9 mouse cellular contexts compared by ENCODE assay signal in genomic region chr19:36129213-36129612, GRCm38 (mm10). TPM values are rescaled to one million over a fixed set of nuclear protein-coding genes. Genes with fewer than 3 reads are reported as not detected.
DNase-seq lines count a peak whose midpoint lies in the region; ATAC-seq and TF ChIP-seq lines count a peak whose summit lies in the region.
"Had no signal": no experiment of that assay in that cellular context is flagged by ENCODE, and none has a peak within 500 bp of the region (broad histone marks: within the 10 kb centered on the region; RNA-seq: fewer than 3 reads in every experiment).

No protein-coding gene starts in this region.

- DNase-seq in NIH3T3 (ENCODE audit: low read depth), result peak; percentile 92
- DNase-seq in heart, postnatal 4 days, result peak; percentile 61
- peak; percentile 26 for DNase-seq in liver, postnatal 0 days
- no peak for DNase-seq in retina, embryonic 14.5 days (ENCODE audit: low spot score)
- DNase-seq in ovary, adult 18-20 months (ENCODE audit: low spot score), result no peak
- DNase-seq in layer of hippocampus, adult 8-10 months (ENCODE audit: low spot score in 2 of 2), result no peak

- no peaks in the 10 kb centered on the region for H3K79me2 ChIP-seq in C2C12 (ENCODE audit: control insufficient read depth, insufficient read depth)

- no peak overlapping the region for H3K27ac ChIP-seq in liver, postnatal 0 days (ENCODE audit: low read depth)
- H3K27ac ChIP-seq: forebrain, embryonic 15.5 days had no signal

- peak overlapping the region; percentile 2 for H3K4me3 ChIP-seq in C2C12 (ENCODE audit: insufficient read depth, poor library complexity, severe bottlenecking)
- H3K4me3 ChIP-seq in liver, postnatal 0 days (ENCODE audit: low read depth, low read length), result no peak overlapping the region
- H3K4me3 ChIP-seq: forebrain, embryonic 15.5 days had no signal

- H3ac ChIP-seq in C2C12 (ENCODE audit: control insufficient read depth, insufficient read length, low read depth), result no peak overlapping the region

- 0 out of 2 replicates have a peak, but pooled peaks cover 5% of the 10 kb centered on the region for H3K4me1 ChIP-seq in liver, postnatal 0 days (ENCODE audit: insufficient read depth)
- H3K4me1 ChIP-seq: forebrain, embryonic 15.5 days had no signal

- no peak for TF ChIP-seq CTCF in C2C12 (IDR thresholded peaks at IDR 0.05; ENCODE audit: control insufficient read depth, insufficient read depth, insufficient read length)
- TF ChIP-seq CTCF in liver, postnatal 0 days (IDR thresholded peaks at IDR 0.05; ENCODE audit: low read depth), result no peak

- no peaks in the 10 kb centered on the region for H3K79me3 ChIP-seq in C2C12 (ENCODE audit: low read depth)

- H3K9ac ChIP-seq in liver, postnatal 0 days (replicated peaks), result no peak overlapping the region
- H3K9ac ChIP-seq: forebrain, embryonic 15.5 days had no signal

- no peaks in the 10 kb centered on the region for H3K36me3 ChIP-seq in C2C12 (ENCODE audit: control insufficient read depth, insufficient read depth)
- H3K36me3 ChIP-seq in liver, postnatal 0 days (replicated peaks; ENCODE audit: insufficient read depth, low read length), result no peaks in the 10 kb centered on the region
- H3K36me3 ChIP-seq: forebrain, embryonic 15.5 days had no signal

- WGBS in liver, postnatal 0 days (ENCODE audit: insufficient replicate concordance), result 16% methylated on average over 9 of the region's 9 CpGs

- peak overlapping the region; percentile 43 for H3K4me2 ChIP-seq in liver, postnatal 0 days (ENCODE audit: low read depth, low read length)
- H3K4me2 ChIP-seq: forebrain, embryonic 15.5 days had no signal

- no peak for TF ChIP-seq EP300 in liver, postnatal 0 days (IDR thresholded peaks at IDR 0.05; ENCODE audit: low read depth)

- no peaks in the 10 kb centered on the region for H3K27me3 ChIP-seq in C2C12 (ENCODE audit: control insufficient read depth, insufficient read depth, insufficient read length)
- no peaks in the 10 kb centered on the region for H3K27me3 ChIP-seq in liver, postnatal 0 days (ENCODE audit: insufficient read depth, low read length)
- H3K27me3 ChIP-seq: forebrain, embryonic 15.5 days had no signal

- no peak; the same call in 1 of the 2 replicates for ATAC-seq in liver, postnatal 0 days
- ATAC-seq: forebrain, embryonic 15.5 days had no signal

- no peaks in the 10 kb centered on the region for H3K9me3 ChIP-seq in liver, postnatal 0 days (ENCODE audit: low read length)
- H3K9me3 ChIP-seq: forebrain, embryonic 15.5 days had no signal

TF ChIP-seq in C2C12, 6 proteins besides CTCF, POLR2A, EP300 and RAD21:
- TF ChIP-seq MYOD1 (IDR thresholded peaks at IDR 0.05; ENCODE audit: control insufficient read depth, insufficient read length, low read depth) (peak; percentile 83), FOSL1 (IDR thresholded peaks at IDR 0.05; ENCODE audit: insufficient read depth, low read length, poor library complexity, severe bottlenecking) (peak; percentile 95), MAX (IDR thresholded peaks at IDR 0.05) (no peak), CEBPB (IDR thresholded peaks at IDR 0.05; ENCODE audit: low read depth) (no peak), USF1 (IDR thresholded peaks at IDR 0.05; ENCODE audit: low read depth) (no peak), MYOG (IDR thresholded peaks at IDR 0.05; ENCODE audit: control insufficient read depth, extremely low read depth, insufficient read length) (no peak)

RNA-seq across cellular contexts. Expression of gene Ankrd1, which starts 9.3 kb away (rescaled TPM):
- 256 TPM for polyA plus RNA-seq in C2C12 (2012; fragmentation: generic; extraction: Trizol)
- 1,000 to 10,000 TPM; 1,138 to 1,271 TPM for total RNA-seq in heart, postnatal 4 days (2021)
- 0.07 and 0.11 TPM in 2 replicates for polyA plus RNA-seq in liver, postnatal 0 days (2015; fragmentation: Nextera tagmentation; extraction: Ambion mirVana)
- not detected for total RNA-seq in layer of hippocampus, adult 8-10 months (2022)
- total RNA-seq: neutrophil, adult 5-6 weeks had no signal
- polyA plus RNA-seq: forebrain, embryonic 15.5 days had no signal

RNA-seq across cellular contexts. Expression of gene Rpp30, which starts 45.7 kb away (rescaled TPM):
- 30.3 TPM for polyA plus RNA-seq in C2C12 (2012; fragmentation: generic; extraction: Trizol)
- total RNA-seq in heart, postnatal 4 days (2021), result 10 to 100 TPM; 17.5 to 21.3 TPM
- polyA plus RNA-seq in liver, postnatal 0 days (2015; fragmentation: Nextera tagmentation; extraction: Ambion mirVana), result 23.2 TPM in 2 replicates
- total RNA-seq in layer of hippocampus, adult 8-10 months (2022), result 10 to 100 TPM; 18.8 to 22.4 (median 20.0) TPM

Comparison
In these comparisons a context has a peak if more than half of its experiments do, and no peak if none do; other contexts are left out.
1. DNase-seq: peak in NIH3T3 (single experiment), heart, postnatal 4 days (single experiment) and liver, postnatal 0 days (single experiment); none in retina, embryonic 14.5 days (single experiment), ovary, adult 18-20 months (single experiment) and layer of hippocampus, adult 8-10 months (0 of 2).
2. RNA of gene Ankrd1, which starts 9.3 kb away (total RNA-seq): 1,138 to 1,271 TPM in heart, postnatal 4 days; not detected in layer of hippocampus, adult 8-10 months; every median in the first group is over 100 times any median in the second.